Mouse (Mus musculus) midbrain, embryonic 11.5 days (tissue): ENCODE measurements around the gene 4930467E23Rik. TPM values are rescaled to one million over a fixed set of nuclear protein-coding genes. Genes with fewer than 3 reads are reported as not detected.
A peak's percentile ranks its signal among the peaks of the same experiment; 100 is the strongest.
"Not testable (repeated sequence)": the region's sequence is repeated elsewhere in the genome, so short reads cannot be mapped to it uniquely, and the experiment has no call there.

ENCODE experiments used
- ATAC-seq: fragments of 200-750 bp; cut with Nextera tagmentation; 2 replicates; pipeline ENCODE4 v1.8.0; 2017; ENCODE audit warnings: moderate TSS enrichment, moderate library complexity; ENCODE audit not compliant: low FRiP score
- DNase-seq: peaks from one replicate; pipeline ENCODE4 v3.0.0; 2015; ENCODE audit warnings: low spot score; ENCODE audit errors: missing footprints
- H3K27ac ChIP-seq: fragments of 300-500 bp; sonication (generic); 2 replicates; pipeline ENCODE4 v1.5.1; 2014; ENCODE audit warnings: low read depth, low read length
- H3K27me3 ChIP-seq: fragments of 300-500 bp; sonication (generic); 2 replicates; pipeline ENCODE4 v1.6.1; 2014; ENCODE audit warnings: mild to moderate bottlenecking, low read length, moderate library complexity, mixed read lengths; ENCODE audit not compliant: control insufficient read depth, insufficient read depth
- H3K36me3 ChIP-seq: fragments of 300-500 bp; sonication (generic); 2 replicates; pipeline ENCODE4 v1.6.1; 2014; ENCODE audit warnings: mild to moderate bottlenecking, low read length, moderate library complexity, mixed read lengths; ENCODE audit not compliant: control insufficient read depth, insufficient read depth
- H3K4me1 ChIP-seq: fragments of 300-500 bp; sonication (generic); 2 replicates; pipeline ENCODE4 v1.6.1; 2014; ENCODE audit warnings: low read length; ENCODE audit not compliant: control insufficient read depth, insufficient read depth
- H3K4me2 ChIP-seq: fragments of 300-500 bp; sonication (generic); 2 replicates; pipeline ENCODE4 v1.6.1; 2014; ENCODE audit warnings: mild to moderate bottlenecking, moderate library complexity
- H3K4me3 ChIP-seq: fragments of 300-500 bp; sonication (generic); 2 replicates; pipeline ENCODE4 v1.5.1; 2014; ENCODE audit warnings: low read depth, low read length
- H3K9ac ChIP-seq: fragments of 300-500 bp; sonication (generic); 2 replicates; pipeline ENCODE4 v1.6.1; 2014; ENCODE audit warnings: low read length
- H3K9me3 ChIP-seq: fragments of 300-500 bp; sonication (generic); 2 replicates; pipeline ENCODE4 v1.6.1; 2016; ENCODE audit warnings: low read length; ENCODE audit not compliant: control insufficient read depth
- WGBS: fragments of 180-500 bp; shearing (Covaris S2); extraction: QIAGEN DNeasy Blood & Tissue Kit; methylation state at CpG from one replicate; pipeline ENCODE4 v1.1.7; 2014; 5-methylcytosine and 5-hydroxymethylcytosine counted together
- polyA plus RNA-seq: library from polyadenylated mRNA; unstranded; fragments of >200 nt; fragmentation: Nextera tagmentation; extraction: Ambion mirVana; gene quantifications from 2 replicates; pipeline ENCODE4 v1.2.1, GENCODE M21; 2014

The 4930467E23Rik gene
- polyA plus RNA-seq, 1 experiment from 2014 or later: not detected

DNA sequence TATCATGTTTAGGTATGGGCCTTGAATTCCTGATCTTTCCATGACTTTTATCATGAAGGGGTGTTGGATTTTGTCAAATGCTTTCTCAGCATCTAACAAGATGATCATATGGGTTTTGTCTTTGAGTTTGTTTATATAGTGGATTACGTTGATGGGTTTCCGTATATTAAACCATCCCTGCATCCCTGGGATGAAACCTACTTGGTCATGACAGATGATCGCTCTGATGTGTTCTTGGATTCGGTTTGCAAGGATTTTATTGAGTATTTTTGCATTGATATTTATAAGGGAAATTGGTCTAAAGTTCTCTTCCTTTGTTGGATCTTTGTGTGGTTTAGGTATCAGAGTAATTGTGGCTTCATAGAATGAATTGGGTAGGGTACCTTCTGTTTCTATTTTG lies 44.1 kb downstream of the 4930467E23Rik start:
- H3K9ac ChIP-seq, H3K4me2 ChIP-seq, H3K9me3 ChIP-seq, H3K4me3 ChIP-seq, H3K27ac ChIP-seq, ATAC-seq, DNase-seq, H3K4me1 ChIP-seq, H3K27me3 ChIP-seq, H3K36me3 ChIP-seq: not testable (repeated sequence)
- WGBS: 79% methylated on average over 4 of the region's 4 CpGs

DNA sequence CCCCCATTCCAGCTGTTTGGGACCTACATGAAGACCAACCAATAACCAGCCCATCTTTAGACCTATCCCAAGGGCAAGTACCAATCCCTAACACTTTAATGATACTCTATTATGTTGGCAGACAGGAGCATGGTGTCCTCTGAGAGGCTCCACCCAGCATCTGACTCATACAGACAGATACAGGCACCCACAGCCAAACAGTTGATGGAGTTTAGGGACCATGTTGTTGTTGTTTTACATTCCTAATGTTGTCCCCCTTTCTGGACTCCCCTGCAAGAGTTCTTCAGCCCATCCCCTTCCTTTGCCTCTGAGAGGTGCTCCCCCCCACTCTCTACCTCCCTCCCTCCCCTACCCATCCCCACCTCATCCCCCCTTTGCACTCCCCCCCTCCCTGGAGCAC lies 46.9 kb downstream of the 4930467E23Rik start:
- H3K9me3 ChIP-seq, H3K27me3 ChIP-seq, H3K4me1 ChIP-seq, H3K4me2 ChIP-seq, ATAC-seq, H3K9ac ChIP-seq, H3K4me3 ChIP-seq, H3K27ac ChIP-seq, H3K36me3 ChIP-seq, DNase-seq: not testable (repeated sequence)

DNA sequence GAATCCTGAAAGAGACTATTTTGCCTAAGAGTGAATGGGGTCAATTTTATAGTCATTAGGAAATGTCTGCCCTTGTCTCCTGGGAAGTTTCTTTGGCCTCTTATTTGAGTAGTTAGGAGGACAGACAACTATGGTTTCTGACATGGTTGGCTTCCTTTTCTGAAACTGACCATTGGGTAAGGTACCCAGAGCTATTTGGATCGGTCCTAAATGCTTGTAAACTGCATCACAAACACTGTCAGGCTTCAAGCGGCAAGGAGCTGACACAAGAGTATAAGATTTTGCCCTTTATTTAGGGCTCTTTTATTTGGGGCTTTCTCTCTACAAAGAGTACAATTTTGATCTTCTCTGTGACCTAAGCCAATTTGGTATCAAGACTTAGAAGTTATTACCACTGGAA lies 48.1 kb downstream of the 4930467E23Rik start:
- not testable (repeated sequence) for H3K9me3 ChIP-seq, H3K36me3 ChIP-seq, H3K27ac ChIP-seq, DNase-seq, H3K9ac ChIP-seq, H3K4me1 ChIP-seq, H3K4me3 ChIP-seq, H3K27me3 ChIP-seq, ATAC-seq, H3K4me2 ChIP-seq
- 38% methylated on average over 2 of the region's 2 CpGs for WGBS

DNA sequence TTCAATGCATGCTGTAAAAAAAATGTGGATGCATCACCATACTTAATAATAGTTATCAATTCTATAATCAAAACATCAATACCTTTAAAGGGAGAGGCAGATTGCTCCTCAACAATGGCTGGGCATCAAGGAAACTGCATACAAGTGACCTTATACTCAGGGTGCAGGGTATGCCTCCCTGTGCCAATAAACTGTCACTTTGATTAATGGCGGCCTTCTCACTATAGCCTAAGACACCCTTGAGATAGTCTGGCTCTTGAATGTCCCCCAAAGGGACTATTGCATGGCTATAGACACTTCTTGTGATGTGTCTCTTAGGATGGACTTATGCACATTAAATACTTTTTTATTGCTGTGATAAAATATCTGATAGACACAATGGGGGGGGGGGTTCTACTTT lies 48.8 kb downstream of the 4930467E23Rik start:
- WGBS: 65% methylated on average over 1 of the region's 1 CpGs
- not testable (repeated sequence) for ATAC-seq

GRCm38 (mm10) chr8:19778891-19779290 lies 49.5 kb downstream of the 4930467E23Rik start:
- H3K4me1 ChIP-seq, H3K27ac ChIP-seq, H3K27me3 ChIP-seq, H3K4me2 ChIP-seq, H3K36me3 ChIP-seq, H3K9ac ChIP-seq, DNase-seq, H3K4me3 ChIP-seq, ATAC-seq, H3K9me3 ChIP-seq: not testable (repeated sequence)
- 90% methylated on average over 8 of the region's 8 CpGs for WGBS

More for the DNA sequence above, 48.8 kb downstream of the 4930467E23Rik start:
- not testable (repeated sequence) for H3K9me3 ChIP-seq, H3K36me3 ChIP-seq, H3K27ac ChIP-seq, H3K4me1 ChIP-seq, H3K9ac ChIP-seq, H3K4me2 ChIP-seq, H3K27me3 ChIP-seq, H3K4me3 ChIP-seq
- DNase-seq: peak; percentile 54

- not testable (repeated sequence) for H3K4me3 ChIP-seq, H3K36me3 ChIP-seq, H3K4me2 ChIP-seq, H3K9me3 ChIP-seq, H3K9ac ChIP-seq, H3K27me3 ChIP-seq, ATAC-seq, H3K4me1 ChIP-seq, H3K27ac ChIP-seq, DNase-seq
- 91% methylated on average over 4 of the region's 4 CpGs for WGBS
These were observed 50.8 kb downstream of the 4930467E23Rik start for GRCm38 (mm10) chr8:19780212-19780611.

DNA sequence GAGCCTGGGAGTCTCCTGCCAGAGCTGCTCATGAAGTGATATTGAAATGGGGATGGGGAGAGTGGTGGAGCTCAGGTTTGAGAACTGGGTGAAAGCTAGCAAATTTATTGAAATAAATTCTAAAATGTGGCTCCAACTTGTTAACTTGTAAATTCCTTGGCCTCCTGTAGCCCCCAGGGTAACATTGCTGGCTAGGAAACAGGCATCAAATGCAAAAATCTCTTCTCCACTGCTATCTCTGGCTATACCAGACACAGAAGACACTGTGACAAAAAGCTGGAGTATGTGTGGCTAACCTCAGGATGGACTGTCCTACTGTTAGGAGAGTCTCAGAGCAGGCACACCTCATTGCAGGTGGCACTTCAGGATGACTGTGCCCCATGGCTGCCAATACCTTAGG lies 51.3 kb downstream of the 4930467E23Rik start:
- H3K9ac ChIP-seq, H3K4me3 ChIP-seq, H3K27ac ChIP-seq, H3K27me3 ChIP-seq, H3K4me1 ChIP-seq, ATAC-seq, H3K4me2 ChIP-seq, DNase-seq, H3K36me3 ChIP-seq, H3K9me3 ChIP-seq: not testable (repeated sequence)

- H3K4me3 ChIP-seq, H3K9ac ChIP-seq, DNase-seq, H3K27ac ChIP-seq, H3K27me3 ChIP-seq, H3K4me1 ChIP-seq, H3K4me2 ChIP-seq, H3K9me3 ChIP-seq, H3K36me3 ChIP-seq, ATAC-seq: not testable (repeated sequence)
- WGBS: 93% methylated on average over 5 of the region's 5 CpGs
These were observed 52.1 kb downstream of the 4930467E23Rik start for GRCm38 (mm10) chr8:19781328-19782114.

DNA sequence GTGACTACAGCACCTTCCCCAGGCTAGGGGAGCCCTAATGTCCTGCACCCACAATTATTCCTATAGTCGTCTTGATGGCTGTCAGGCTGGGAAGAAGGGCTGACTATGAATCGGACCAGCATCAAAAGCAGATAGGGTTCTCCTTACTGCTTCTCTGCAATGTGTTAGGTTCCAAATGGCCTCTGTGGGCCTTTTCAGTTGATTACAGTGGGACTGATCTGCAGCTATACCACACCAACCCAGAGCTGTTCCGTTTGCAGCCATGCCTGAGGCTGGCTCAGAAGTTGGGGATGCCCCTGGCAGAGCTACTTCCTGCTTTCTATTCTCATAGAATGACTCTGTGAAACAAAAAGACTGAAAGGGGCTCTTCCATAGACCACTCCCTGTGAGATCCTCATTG lies 53.4 kb downstream of the 4930467E23Rik start:
- H3K4me3 ChIP-seq, H3K36me3 ChIP-seq, H3K4me2 ChIP-seq, DNase-seq, H3K27me3 ChIP-seq, H3K9me3 ChIP-seq, H3K27ac ChIP-seq, ATAC-seq, H3K9ac ChIP-seq, H3K4me1 ChIP-seq: not testable (repeated sequence)
- WGBS: 86% methylated on average over 3 of the region's 3 CpGs
